Mouse (Mus musculus) forebrain, embryonic 10.5 days (tissue): ENCODE data around the gene Zfp317. TPM values are rescaled to one million over a fixed set of nuclear protein-coding genes. Genes with fewer than 3 reads are reported as not detected.
A peak's percentile ranks its signal among the peaks of the same experiment; 100 is the strongest.
"Not testable (repeated sequence)": the region's sequence is repeated elsewhere in the genome, so short reads cannot be mapped to it uniquely, and the experiment has no call there.

ENCODE experiments used
- DNase-seq: peaks from one replicate; pipeline ENCODE4 v3.0.0-alpha.2; 2017; ENCODE audit warnings: low spot score; ENCODE audit errors: extremely low spot score
- H3K27ac ChIP-seq: fragments of 300-500 bp; sonication (generic); 2 replicates; pipeline ENCODE4 v1.5.1; 2016; ENCODE audit warnings: mild to moderate bottlenecking
- H3K27me3 ChIP-seq: fragments of 300-500 bp; sonication (generic); 2 replicates; pipeline ENCODE4 v1.6.1; 2016; ENCODE audit warnings: mild to moderate bottlenecking; ENCODE audit not compliant: poor library complexity, severe bottlenecking
- H3K36me3 ChIP-seq: fragments of 300-500 bp; sonication (generic); replicated peaks from 2 replicates; pipeline ENCODE4 v1.6.1; 2016; ENCODE audit warnings: mild to moderate bottlenecking, moderate library complexity
- H3K4me1 ChIP-seq: fragments of 300-500 bp; sonication (generic); 2 replicates; pipeline ENCODE4 v1.6.1; 2016
- H3K4me3 ChIP-seq: fragments of 300-500 bp; sonication (generic); 2 replicates; pipeline ENCODE4 v1.5.1; 2016; ENCODE audit warnings: mild to moderate bottlenecking, moderate library complexity
- H3K9me3 ChIP-seq: fragments of 300-500 bp; sonication (generic); 2 replicates; pipeline ENCODE4 v1.6.1; 2016; ENCODE audit warnings: mild to moderate bottlenecking, moderate library complexity
- WGBS: fragments of 180-500 bp; shearing (Covaris S2); methylation state at CpG from one replicate; pipeline ENCODE4 v1.1.7; 2016; 5-methylcytosine and 5-hydroxymethylcytosine counted together
- polyA plus RNA-seq: library from polyadenylated mRNA; unstranded; fragments of >200 nt; fragmentation: Nextera tagmentation; extraction: Ambion mirVana; gene quantifications from 2 replicates; pipeline ENCODE4 v1.2.1, GENCODE M21; 2016

Zfp317 gene
- polyA plus RNA-seq = 38.6 and 38.7 TPM in 2 replicates

- no peaks in the 10 kb centered on the region for H3K27me3 ChIP-seq
- peaks cover 25% of the 10 kb centered on the region for H3K36me3 ChIP-seq
- DNase-seq = peak; percentile 83
- peak within 1 kb of the TSS; percentile 90 for H3K27ac ChIP-seq
- no peaks in the 10 kb centered on the region for H3K9me3 ChIP-seq
- H3K4me3 ChIP-seq = peak within 1 kb of the TSS; percentile 58
- WGBS = 2% methylated on average over 35 of the region's 35 CpGs
- no peaks in the 10 kb centered on the region for H3K4me1 ChIP-seq
Observed at GRCm38 (mm10) chr9:19621843-19622822, at the start of gene Zfp317. Gene Zfp317 (plus strand): TSS chr9:19622102.

GRCm38 (mm10) chr9:19582317-19582716, 39.6 kb upstream of the Zfp317 start, which contains the start of gene Olfr855:
Gene Olfr855 (plus strand): TSS chr9:19582617.
- peaks cover 12% of the 10 kb centered on the region for H3K9me3 ChIP-seq
- H3K36me3 ChIP-seq = no peaks in the 10 kb centered on the region
- no peak for DNase-seq
- no peaks in the 10 kb centered on the region for H3K27me3 ChIP-seq
- no peaks in the 10 kb centered on the region for H3K4me1 ChIP-seq
- H3K4me3 ChIP-seq = no peak within 1 kb of the TSS
- H3K27ac ChIP-seq = no peak within 1 kb of the TSS

GRCm38 (mm10) chr9:19621297-19621696, 605 bp upstream of the Zfp317 start:
- WGBS = 96% methylated on average over 3 of the region's 3 CpGs
- no peak overlapping the region for H3K4me3 ChIP-seq
- no peaks in the 10 kb centered on the region for H3K4me1 ChIP-seq
- no peak overlapping the region for H3K27ac ChIP-seq
- H3K36me3 ChIP-seq = peaks cover 19% of the 10 kb centered on the region
- no peaks in the 10 kb centered on the region for H3K27me3 ChIP-seq
- no peaks in the 10 kb centered on the region for H3K9me3 ChIP-seq
- DNase-seq = no peak

GRCm38 (mm10) chr9:19629574-19629973, 7.7 kb downstream of the Zfp317 start:
- H3K27ac ChIP-seq = no peak overlapping the region
- H3K36me3 ChIP-seq = peaks cover 49% of the 10 kb centered on the region
- H3K4me1 ChIP-seq = no peaks in the 10 kb centered on the region
- H3K4me3 ChIP-seq = no peak overlapping the region
- H3K9me3 ChIP-seq = no peaks in the 10 kb centered on the region
- H3K27me3 ChIP-seq = no peaks in the 10 kb centered on the region
- DNase-seq = no peak

- H3K27me3 ChIP-seq = no peaks in the 10 kb centered on the region
- H3K4me1 ChIP-seq = no peaks in the 10 kb centered on the region
- peaks cover 96% of the 10 kb centered on the region for H3K36me3 ChIP-seq
- no peak overlapping the region for H3K27ac ChIP-seq
- no peak overlapping the region for H3K4me3 ChIP-seq
- DNase-seq = no peak
- 96% methylated on average over 3 of the region's 3 CpGs for WGBS
- H3K9me3 ChIP-seq = 0 out of 2 replicates have a peak, but pooled peaks cover 5% of the 10 kb centered on the region
Observed at GRCm38 (mm10) chr9:19645193-19645592, 23.3 kb downstream of the Zfp317 start.

GRCm38 (mm10) chr9:19690281-19690680, 68.4 kb downstream of the Zfp317 start:
- no peak for DNase-seq
- 85% methylated on average over 6 of the region's 6 CpGs for WGBS

GRCm38 (mm10) chr9:19691426-19691825, 69.5 kb downstream of the Zfp317 start:
- Histone ChIP-seq H3K27ac (no peak overlapping the region), H3K27me3 (no peaks in the 10 kb centered on the region), H3K9me3 (peaks cover 18% of the 10 kb centered on the region), H3K4me1 (no peaks in the 10 kb centered on the region), H3K36me3 (no peaks in the 10 kb centered on the region), H3K4me3 (no peak overlapping the region)
- no peak for DNase-seq
- WGBS = 83% methylated on average over 1 of the region's 1 CpGs

More at GRCm38 (mm10) chr9:19690281-19690680, 68.4 kb downstream of the Zfp317 start:
- Histone ChIP-seq H3K4me1 (no peaks in the 10 kb centered on the region), H3K9me3 (peaks cover 18% of the 10 kb centered on the region), H3K27me3 (no peaks in the 10 kb centered on the region), H3K36me3 (no peaks in the 10 kb centered on the region), H3K27ac (no peak overlapping the region), H3K4me3 (no peak overlapping the region)

GRCm38 (mm10) chr9:19692430-19692829, 70.5 kb downstream of the Zfp317 start:
- Histone ChIP-seq H3K27me3 (no peaks in the 10 kb centered on the region), H3K4me1 (no peaks in the 10 kb centered on the region), H3K27ac (no peak overlapping the region), H3K4me3 (no peak overlapping the region), H3K36me3 (no peaks in the 10 kb centered on the region), H3K9me3 (peaks cover 18% of the 10 kb centered on the region)
- no peak for DNase-seq
- WGBS = 93% methylated on average over 2 of the region's 2 CpGs

- H3K36me3 ChIP-seq, H3K4me3 ChIP-seq, DNase-seq, H3K27me3 ChIP-seq, H3K4me1 ChIP-seq, H3K27ac ChIP-seq: not testable (repeated sequence)
- 59% methylated on average over 2 of the region's 2 CpGs for WGBS
- peaks cover 19% of the 10 kb centered on the region for H3K9me3 ChIP-seq
Observed at GRCm38 (mm10) chr9:19694285-19694684, 72.4 kb downstream of the Zfp317 start.

GRCm38 (mm10) chr9:19694898-19695379, 73.0 kb downstream of the Zfp317 start:
- H3K4me1 ChIP-seq, DNase-seq, H3K4me3 ChIP-seq, H3K36me3 ChIP-seq, H3K27ac ChIP-seq, H3K27me3 ChIP-seq: not testable (repeated sequence)
- peaks cover 18% of the 10 kb centered on the region for H3K9me3 ChIP-seq
- 66% methylated on average over 9 of the region's 9 CpGs for WGBS

Other genes starting within 250 kb of the Zfp317 start
- not detected in 2 replicates for gene Olfr847, start 243.4 kb upstream of the Zfp317 start, polyA plus RNA-seq
- not detected in 2 replicates for gene Olfr849, start 181.8 kb upstream of the Zfp317 start, polyA plus RNA-seq
- gene Olfr850, start 143.9 kb upstream of the Zfp317 start, polyA plus RNA-seq = not detected in 2 replicates
- gene Olfr851, start 128.8 kb upstream of the Zfp317 start, polyA plus RNA-seq = not detected in 2 replicates
- gene Olfr853, start 81.0 kb upstream of the Zfp317 start, polyA plus RNA-seq = not detected in 2 replicates
- gene Olfr854, start 54.7 kb upstream of the Zfp317 start, polyA plus RNA-seq = not detected in 2 replicates
- not detected in 2 replicates for gene Olfr855, start 39.5 kb upstream of the Zfp317 start, polyA plus RNA-seq
- gene Olfr857, start 87.3 kb downstream of the Zfp317 start, polyA plus RNA-seq = not detected in 2 replicates
- not detected in 2 replicates for gene Olfr58, start 158.2 kb downstream of the Zfp317 start, polyA plus RNA-seq
- gene Olfr859, start 182.8 kb downstream of the Zfp317 start, polyA plus RNA-seq = not detected in 2 replicates
- gene Olfr860, start 227.6 kb downstream of the Zfp317 start, polyA plus RNA-seq = not detected in 2 replicates